Mouse (Mus musculus) midbrain, embryonic 10.5 days (tissue): ENCODE measurements around the gene Socs1. TPM values are rescaled to one million over a fixed set of nuclear protein-coding genes. Genes with fewer than 3 reads are reported as not detected.

Source experiments
- DNase-seq: peaks from one replicate; pipeline ENCODE4 v3.0.0-alpha.2; 2017; ENCODE audit warnings: low spot score
- H3K27ac ChIP-seq: fragments of 300-500 bp; sonication (generic); replicated peaks from 2 replicates; pipeline ENCODE4 v1.5.1; 2016; ENCODE audit warnings: mild to moderate bottlenecking
- H3K27me3 ChIP-seq: fragments of 300-500 bp; sonication (generic); 2 replicates; pipeline ENCODE4 v1.6.1; 2016; ENCODE audit warnings: low read depth, mild to moderate bottlenecking; ENCODE audit not compliant: poor library complexity, severe bottlenecking
- H3K36me3 ChIP-seq: fragments of 300-500 bp; sonication (generic); 2 replicates; pipeline ENCODE4 v1.6.1; 2016; ENCODE audit warnings: mild to moderate bottlenecking, moderate library complexity
- H3K4me1 ChIP-seq: fragments of 300-500 bp; sonication (generic); 2 replicates; pipeline ENCODE4 v1.6.1; 2016
- H3K4me3 ChIP-seq: fragments of 300-500 bp; sonication (generic); 2 replicates; pipeline ENCODE4 v1.5.1; 2016; ENCODE audit warnings: mild to moderate bottlenecking, moderate library complexity
- H3K9me3 ChIP-seq: fragments of 300-500 bp; sonication (generic); replicated peaks from 2 replicates; pipeline ENCODE4 v1.6.1; 2016; ENCODE audit warnings: mild to moderate bottlenecking
- WGBS: fragments of 180-500 bp; shearing (Covaris S2); methylation state at CpG from one replicate; pipeline ENCODE4 v1.1.7; 2016; 5-methylcytosine and 5-hydroxymethylcytosine counted together
- polyA plus RNA-seq: library from polyadenylated mRNA; unstranded; fragments of >200 nt; fragmentation: Nextera tagmentation; extraction: Ambion mirVana; gene quantifications from 2 replicates; pipeline ENCODE4 v1.2.1, GENCODE M21; 2016

Gene Socs1
- polyA plus RNA-seq, 1 experiment from 2014 or later, result 2.4 TPM

GRCm38 (mm10) chr16:10741082-10741481 is 44.3 kb downstream of the Socs1 start:
- Histone ChIP-seq H3K4me3 (no peak overlapping the region), H3K9me3 (no peaks in the 10 kb centered on the region), H3K36me3 (no peaks in the 10 kb centered on the region), H3K4me1 (peaks cover 27% of the 10 kb centered on the region), H3K27me3 (no peaks in the 10 kb centered on the region), H3K27ac (no peak overlapping the region)
- 98% methylated on average over 2 of the region's 2 CpGs for WGBS
- no peak for DNase-seq

- no peaks in the 10 kb centered on the region for H3K36me3 ChIP-seq
- H3K4me3 ChIP-seq, result no peak overlapping the region
- WGBS, result 74% methylated on average over 9 of the region's 9 CpGs
- H3K4me1 ChIP-seq, result peaks cover 29% of the 10 kb centered on the region
- DNase-seq, result no peak
- H3K27me3 ChIP-seq, result no peaks in the 10 kb centered on the region
- no peaks in the 10 kb centered on the region for H3K9me3 ChIP-seq
- no peak overlapping the region for H3K27ac ChIP-seq
Measured at GRCm38 (mm10) chr16:10739854-10740398, 45.4 kb downstream of the Socs1 start.

- no peaks in the 10 kb centered on the region for H3K9me3 ChIP-seq
- no peak for DNase-seq
- H3K4me3 ChIP-seq, result no peak overlapping the region
- peak overlapping the region; percentile 42; the same call in 1 of the 2 replicates for H3K27ac ChIP-seq
- no peaks in the 10 kb centered on the region for H3K27me3 ChIP-seq
- peaks cover 26% of the 10 kb centered on the region for H3K4me1 ChIP-seq
- no peaks in the 10 kb centered on the region for H3K36me3 ChIP-seq
- 89% methylated on average over 3 of the region's 3 CpGs for WGBS
Measured at GRCm38 (mm10) chr16:10738866-10739265, 46.5 kb downstream of the Socs1 start.

- H3K9me3 ChIP-seq, result no peaks in the 10 kb centered on the region
- H3K27ac ChIP-seq, result peak overlapping the region; percentile 61
Measured at GRCm38 (mm10) chr16:10737571-10737970, 47.8 kb downstream of the Socs1 start.

GRCm38 (mm10) chr16:10736364-10736763 is 49.0 kb downstream of the Socs1 start:
- H3K27me3 ChIP-seq, result no peaks in the 10 kb centered on the region
- DNase-seq, result no peak
- no peaks in the 10 kb centered on the region for H3K36me3 ChIP-seq
- 0 out of 2 replicates have a peak overlapping the region, but pooled peaks have one; percentile 38 for H3K27ac ChIP-seq
- peaks cover 23% of the 10 kb centered on the region for H3K4me1 ChIP-seq
- H3K9me3 ChIP-seq, result no peaks in the 10 kb centered on the region
- 71% methylated on average over 10 of the region's 10 CpGs for WGBS
- H3K4me3 ChIP-seq, result no peak overlapping the region

More at GRCm38 (mm10) chr16:10737571-10737970, 47.8 kb downstream of the Socs1 start:
- no peak overlapping the region for H3K4me3 ChIP-seq
- 62% methylated on average over 2 of the region's 2 CpGs for WGBS
- no peaks in the 10 kb centered on the region for H3K27me3 ChIP-seq
- H3K36me3 ChIP-seq, result no peaks in the 10 kb centered on the region
- H3K4me1 ChIP-seq, result peaks cover 26% of the 10 kb centered on the region
- DNase-seq, result no peak

GRCm38 (mm10) chr16:10735781-10736180 is 49.6 kb downstream of the Socs1 start:
- no peak for DNase-seq
- peaks cover 23% of the 10 kb centered on the region for H3K4me1 ChIP-seq
- no peaks in the 10 kb centered on the region for H3K9me3 ChIP-seq
- H3K27ac ChIP-seq, result no peak overlapping the region
- H3K36me3 ChIP-seq, result no peaks in the 10 kb centered on the region
- H3K4me3 ChIP-seq, result no peak overlapping the region
- whole genome bisulfite sequencing, result 93% methylated on average over 2 of the region's 2 CpGs
- no peaks in the 10 kb centered on the region for H3K27me3 ChIP-seq

- Histone ChIP-seq H3K9me3 (no peaks in the 10 kb centered on the region), H3K4me3 (no peak overlapping the region), H3K27ac (no peak overlapping the region), H3K36me3 (no peaks in the 10 kb centered on the region), H3K4me1 (peaks cover 20% of the 10 kb centered on the region; the same call in 1 of the 2 replicates), H3K27me3 (no peaks in the 10 kb centered on the region)
- 83% methylated on average over 5 of the region's 5 CpGs for WGBS
- DNase-seq, result no peak
Measured at GRCm38 (mm10) chr16:10732421-10732820, 52.9 kb downstream of the Socs1 start.

Other genes starting within 250 kb of the Socs1 start
- gene Dexi, start 242.5 kb downstream of the Socs1 start, polyA plus RNA-seq, result 15.6 and 17.4 TPM in 2 replicates
- gene Clec16a, start 240.2 kb downstream of the Socs1 start, polyA plus RNA-seq, result 27.2 and 30.8 TPM in 2 replicates
- not detected in 2 replicates for gene Tnp2, start 3.1 kb upstream of the Socs1 start, polyA plus RNA-seq
- gene Prm3, start 5.4 kb upstream of the Socs1 start, polyA plus RNA-seq, result not detected in 2 replicates
- not detected in 2 replicates for gene Prm2, start 10.6 kb upstream of the Socs1 start, polyA plus RNA-seq
- gene Prm1, start 20.3 kb upstream of the Socs1 start, polyA plus RNA-seq, result not detected in 2 replicates
- not detected in 2 replicates for gene Gm11172, start 27.4 kb upstream of the Socs1 start, polyA plus RNA-seq
- 3.7 and 4.5 TPM in 2 replicates for gene Rmi2, start 49.5 kb upstream of the Socs1 start, polyA plus RNA-seq